ENCODE assay signal across 8 mouse cellular contexts in the genomic region with DNA sequence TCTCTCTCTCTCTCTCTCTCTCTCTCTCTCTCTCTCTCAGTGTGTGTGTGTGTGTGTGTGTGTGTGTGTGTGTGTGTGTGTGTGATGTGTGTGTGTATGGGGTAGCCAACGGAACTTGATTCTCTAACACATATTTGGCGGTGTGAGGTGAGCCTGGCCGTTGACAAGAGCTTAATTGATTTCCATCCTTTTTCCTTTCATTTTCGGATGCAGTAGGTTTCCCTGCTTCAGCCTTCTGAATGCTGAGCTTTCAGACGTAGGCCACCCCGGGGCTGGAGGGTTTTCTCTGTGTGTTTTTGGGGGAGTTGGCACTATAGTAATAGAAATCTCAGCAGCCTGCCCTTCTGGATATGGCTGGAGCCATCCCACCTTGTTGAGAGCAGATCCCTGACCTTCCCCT. TPM values are rescaled to one million over a fixed set of nuclear protein-coding genes. Genes with fewer than 3 reads are reported as not detected.
A peak's percentile ranks its signal among the peaks of the same experiment; 100 is the strongest.
DNase-seq lines count a peak whose midpoint lies in the region; ATAC-seq and TF ChIP-seq lines count a peak whose summit lies in the region.

No protein-coding gene starts in this region.

- no peaks in the 10 kb centered on the region for H3K9me3 ChIP-seq in lung, embryonic 14.5 days (ENCODE audit: low read depth, low read length)
- H3K9me3 ChIP-seq in forebrain, embryonic 10.5 days = no peaks in the 10 kb centered on the region
- no peaks in the 10 kb centered on the region for H3K9me3 ChIP-seq in limb, embryonic 10.5 days (replicated peaks)
- H3K9me3 ChIP-seq in neural tube, embryonic 14.5 days (ENCODE audit: control insufficient read depth, low read length) = no peaks in the 10 kb centered on the region

- H3K4me2 ChIP-seq in lung, embryonic 14.5 days = peak overlapping the region; percentile 81
- H3K4me2 ChIP-seq in neural tube, embryonic 14.5 days (ENCODE audit: low read depth, low read length) = peak overlapping the region; percentile 80

- peaks cover 38% of the 10 kb centered on the region for H3K36me3 ChIP-seq in lung, embryonic 14.5 days (ENCODE audit: insufficient read depth)
- peaks cover 43% of the 10 kb centered on the region for H3K36me3 ChIP-seq in forebrain, embryonic 10.5 days (replicated peaks)
- H3K36me3 ChIP-seq in limb, embryonic 10.5 days = peaks cover 42% of the 10 kb centered on the region
- peaks cover 27% of the 10 kb centered on the region for H3K36me3 ChIP-seq in neural tube, embryonic 14.5 days (ENCODE audit: control insufficient read depth, insufficient read depth, low read length)

- peak overlapping the region; percentile 90 for H3K4me3 ChIP-seq in lung, embryonic 14.5 days (ENCODE audit: low read depth, low read length)
- H3K4me3 ChIP-seq in forebrain, embryonic 10.5 days = peak overlapping the region; percentile 92
- H3K4me3 ChIP-seq in limb, embryonic 10.5 days = peak overlapping the region; percentile 82
- peak overlapping the region; percentile 70 for H3K4me3 ChIP-seq in neural tube, embryonic 14.5 days (ENCODE audit: low read depth, low read length)

- no peak for ATAC-seq in lung, embryonic 14.5 days (ENCODE audit: insufficient read depth)
- peak; percentile 18; the same call in 1 of the 2 replicates for ATAC-seq in neural tube, embryonic 14.5 days (ENCODE audit: low read depth)

- peak overlapping the region; percentile 97 for H3K9ac ChIP-seq in lung, embryonic 14.5 days
- peak overlapping the region; percentile 97 for H3K9ac ChIP-seq in neural tube, embryonic 14.5 days (replicated peaks; ENCODE audit: low read depth, low read length)

- no peak overlapping the region for H3K27ac ChIP-seq in lung, embryonic 14.5 days (ENCODE audit: low read depth)
- peak overlapping the region; percentile 97 for H3K27ac ChIP-seq in forebrain, embryonic 10.5 days
- peak overlapping the region; percentile 90 for H3K27ac ChIP-seq in limb, embryonic 10.5 days
- peak overlapping the region; percentile 69; the same call in 1 of the 2 replicates for H3K27ac ChIP-seq in neural tube, embryonic 14.5 days (ENCODE audit: low read depth, low read length)

- DNase-seq in lung, embryonic 14.5 days = peak; percentile 37
- no peak for DNase-seq in lung, postnatal 10 days
- DNase-seq in forebrain, embryonic 10.5 days (ENCODE audit: extremely low spot score, low spot score) = no peak
- peak; percentile 38 for DNase-seq in limb, embryonic 10.5 days (ENCODE audit: low spot score)
- no peak for DNase-seq in ovary, postnatal 14 days (ENCODE audit: low spot score)
- DNase-seq in frontal cortex, postnatal 25 days (ENCODE audit: low spot score in 2 of 2) = no peak
- DNase-seq in thymus, postnatal 25 days = no peak

- WGBS in lung, embryonic 14.5 days = 8% methylated on average over 6 of the region's 6 CpGs
- WGBS in forebrain, embryonic 10.5 days = 21% methylated on average over 6 of the region's 6 CpGs
- 37% methylated on average over 6 of the region's 6 CpGs for WGBS in limb, embryonic 10.5 days
- WGBS in neural tube, embryonic 14.5 days = 12% methylated on average over 6 of the region's 6 CpGs

- H3K27me3 ChIP-seq in lung, embryonic 14.5 days (ENCODE audit: insufficient read depth, low read length) = no peaks in the 10 kb centered on the region
- peaks cover 9% of the 10 kb centered on the region; the same call in 1 of the 2 replicates for H3K27me3 ChIP-seq in forebrain, embryonic 10.5 days (ENCODE audit: poor library complexity, severe bottlenecking)
- no peaks in the 10 kb centered on the region for H3K27me3 ChIP-seq in limb, embryonic 10.5 days (ENCODE audit: low read depth, poor library complexity, severe bottlenecking)
- H3K27me3 ChIP-seq in neural tube, embryonic 14.5 days (ENCODE audit: control insufficient read depth, insufficient read depth, low read length) = no peaks in the 10 kb centered on the region

- no peaks in the 10 kb centered on the region for H3K4me1 ChIP-seq in lung, embryonic 14.5 days (ENCODE audit: insufficient read depth)
- H3K4me1 ChIP-seq in forebrain, embryonic 10.5 days = peaks cover 26% of the 10 kb centered on the region
- H3K4me1 ChIP-seq in limb, embryonic 10.5 days = peaks cover 19% of the 10 kb centered on the region
- H3K4me1 ChIP-seq in neural tube, embryonic 14.5 days (ENCODE audit: control insufficient read depth, insufficient read depth, low read length) = peaks cover 11% of the 10 kb centered on the region

- no peak for TF ChIP-seq CTCF in lung, embryonic 14.5 days (IDR thresholded peaks at IDR 0.05; ENCODE audit: low read depth)

RNA-seq across cellular contexts. Expression of a gene that starts 23.2 kb away (rescaled TPM):
- 213 and 222 TPM in 2 replicates for polyA plus RNA-seq in lung, embryonic 14.5 days (2014; fragmentation: Nextera tagmentation; extraction: Ambion mirVana)
- 182 and 186 TPM in 2 replicates for polyA plus RNA-seq in forebrain, embryonic 10.5 days (2016; fragmentation: Nextera tagmentation; extraction: Ambion mirVana)
- 134 and 166 TPM in 2 replicates for polyA plus RNA-seq in limb, embryonic 10.5 days (2016; fragmentation: Nextera tagmentation; extraction: Ambion mirVana)
- polyA plus RNA-seq in neural tube, embryonic 14.5 days (2014; fragmentation: Nextera tagmentation; extraction: Ambion mirVana) = 213 and 243 TPM in 2 replicates

RNA-seq across cellular contexts. Expression of a gene that starts 24.6 kb away (rescaled TPM):
- polyA plus RNA-seq in lung, embryonic 14.5 days (2014; fragmentation: Nextera tagmentation; extraction: Ambion mirVana) = 7.6 and 15.0 TPM in 2 replicates
- 7.7 and 11.7 TPM in 2 replicates for polyA plus RNA-seq in forebrain, embryonic 10.5 days (2016; fragmentation: Nextera tagmentation; extraction: Ambion mirVana)
- polyA plus RNA-seq in limb, embryonic 10.5 days (2016; fragmentation: Nextera tagmentation; extraction: Ambion mirVana) = 9.9 and 17.1 TPM in 2 replicates
- 20.6 and 29.8 TPM in 2 replicates for polyA plus RNA-seq in neural tube, embryonic 14.5 days (2014; fragmentation: Nextera tagmentation; extraction: Ambion mirVana)

RNA-seq across cellular contexts. Expression of a gene that starts 36.5 kb away (rescaled TPM):
- polyA plus RNA-seq in lung, embryonic 14.5 days (2014; fragmentation: Nextera tagmentation; extraction: Ambion mirVana) = 16.2 and 16.5 TPM in 2 replicates
- polyA plus RNA-seq in forebrain, embryonic 10.5 days (2016; fragmentation: Nextera tagmentation; extraction: Ambion mirVana) = 6.1 and 6.7 TPM in 2 replicates
- 3.8 and 6.0 TPM in 2 replicates for polyA plus RNA-seq in limb, embryonic 10.5 days (2016; fragmentation: Nextera tagmentation; extraction: Ambion mirVana)
- polyA plus RNA-seq in neural tube, embryonic 14.5 days (2014; fragmentation: Nextera tagmentation; extraction: Ambion mirVana) = 11.4 TPM in 2 replicates

Comparison
In these comparisons a context has a peak if more than half of its experiments do, and no peak if none do; other contexts are left out.
1. DNase-seq: peak in lung, embryonic 14.5 days (single experiment) and limb, embryonic 10.5 days (single experiment); none in lung, postnatal 10 days (single experiment), forebrain, embryonic 10.5 days (single experiment), ovary, postnatal 14 days (single experiment), frontal cortex, postnatal 25 days (0 of 2) and thymus, postnatal 25 days (single experiment).
2. Peak in every context shown above with its lines, with median percentiles within 50 percentile points of each other: H3K4me3 ChIP-seq.